Mouse (Mus musculus): Measurements from ENCODE around the gene Shisa3. TPM values are rescaled to one million over a fixed set of nuclear protein-coding genes. Genes with fewer than 3 reads are reported as not detected.

Gene Shisa3
- polyA plus RNA-seq, 1 experiment from 2014 or later, result 24.2 TPM

DNA sequence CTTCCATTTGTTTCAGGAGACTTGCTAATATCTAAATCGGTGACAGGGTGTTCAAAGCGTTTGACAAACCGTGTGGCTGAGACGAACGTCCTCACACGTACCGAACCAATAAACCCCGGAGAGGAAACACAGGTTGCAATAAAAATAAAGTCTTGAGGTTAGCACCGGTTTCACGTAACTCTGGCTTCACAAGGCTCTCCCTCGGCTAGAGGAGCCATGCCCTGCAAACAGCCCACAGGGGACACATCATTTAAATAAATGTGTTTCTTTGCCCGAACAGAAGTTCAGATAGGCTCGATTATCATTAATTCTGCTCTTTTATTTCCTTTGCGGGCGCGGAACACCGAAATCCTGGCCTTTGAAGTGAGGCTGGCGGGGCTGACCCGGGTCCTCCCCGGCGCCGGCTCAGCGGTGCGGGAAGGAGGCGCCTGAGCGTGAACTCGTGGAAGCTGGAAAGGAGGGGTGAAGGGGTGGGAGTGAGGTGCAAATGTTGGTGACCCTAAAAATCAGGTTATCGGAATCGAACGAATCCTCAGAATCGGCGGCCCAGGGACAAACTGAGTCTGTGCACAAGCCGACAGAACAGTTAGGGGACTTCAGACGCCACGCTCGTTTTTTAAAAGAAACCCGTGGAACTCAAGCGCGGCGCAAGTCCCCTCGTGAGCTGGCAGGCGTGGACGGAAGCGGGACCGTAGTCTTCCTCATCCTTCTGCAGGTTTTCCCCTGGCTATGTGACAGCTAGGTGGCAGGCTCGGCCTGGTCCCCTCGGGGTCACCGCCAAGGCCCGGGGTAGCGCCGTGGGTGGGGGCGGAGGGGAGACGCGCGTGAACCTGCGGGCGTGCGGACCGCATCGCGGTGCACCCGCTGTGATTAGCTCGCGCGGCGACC lies 522 bp upstream of the Shisa3 start:
- Histone ChIP-seq H3K36me3 (no peaks in the 10 kb centered on the region), H3K4me2 (replicated peaks) (peak overlapping the region; percentile 83), H3K9ac (replicated peaks) (peak overlapping the region; percentile 66), H3K9me3 (no peaks in the 10 kb centered on the region), H3K27ac (replicated peaks) (peak overlapping the region; percentile 60; the same call in 1 of the 2 replicates), H3K4me3 (peak overlapping the region; percentile 58), H3K27me3 (peaks cover 81% of the 10 kb centered on the region), H3K4me1 (peaks cover 23% of the 10 kb centered on the region)
- WGBS, result under 1% methylated on average over 66 of the region's 66 CpGs
- peak; percentile 63 for ATAC-seq (ENCODE audit: low FRiP score, low read depth)

DNA sequence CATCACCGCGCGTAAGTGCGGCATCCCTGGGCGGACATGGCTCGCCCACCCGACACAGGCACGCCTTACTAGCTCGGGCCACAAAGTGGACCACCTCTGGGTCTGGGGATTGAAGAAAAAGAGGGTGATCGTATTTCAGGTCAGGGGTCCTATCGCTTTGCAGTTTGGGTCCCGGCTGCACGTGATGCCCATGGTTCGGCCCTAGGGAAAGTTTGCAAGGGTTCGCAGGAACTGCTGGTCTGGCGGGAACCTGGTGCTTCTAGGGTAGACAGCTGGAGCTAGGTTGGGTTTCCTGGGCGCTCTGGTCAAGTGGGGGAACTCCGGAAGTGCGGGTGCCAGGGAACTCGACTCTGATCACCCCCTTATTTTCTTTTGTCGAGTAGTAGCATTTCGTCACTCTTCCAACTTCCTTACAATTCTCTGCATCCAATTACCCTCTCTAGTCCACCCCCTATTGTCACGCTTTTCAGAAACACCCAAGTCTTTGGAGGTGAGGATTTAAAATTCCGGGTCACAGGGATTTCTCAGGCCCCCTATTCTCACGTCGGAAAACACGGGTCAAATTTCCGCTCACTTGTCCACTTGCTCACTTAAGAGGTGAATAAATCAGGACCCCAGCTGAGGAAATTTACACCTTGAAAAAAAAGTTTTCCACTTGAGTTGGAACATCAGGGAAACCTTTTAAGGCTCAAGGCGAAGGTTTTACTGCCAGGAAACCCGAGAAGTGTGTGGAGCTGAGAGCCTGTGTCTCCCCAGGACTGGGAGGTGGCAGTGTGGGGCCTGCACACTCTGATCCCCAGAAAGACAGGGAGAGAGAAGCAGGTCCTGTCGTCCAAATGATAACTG lies 1.2 kb downstream of the Shisa3 start:
- 2% methylated on average over 31 of the region's 31 CpGs for WGBS
- H3K27me3 ChIP-seq, result peaks cover 83% of the 10 kb centered on the region
- peaks cover 23% of the 10 kb centered on the region for H3K4me1 ChIP-seq
- peak overlapping the region; percentile 58 for H3K4me3 ChIP-seq
- H3K9ac ChIP-seq (replicated peaks), result peak overlapping the region; percentile 66
- no peaks in the 10 kb centered on the region for H3K9me3 ChIP-seq
- no peaks in the 10 kb centered on the region for H3K36me3 ChIP-seq
- ATAC-seq (ENCODE audit: low FRiP score, low read depth), result no peak
- H3K4me2 ChIP-seq (replicated peaks), result peak overlapping the region; percentile 83
- H3K27ac ChIP-seq (replicated peaks), result no peak overlapping the region

GRCm38 (mm10) chr5:67609520-67609837 lies 1.8 kb downstream of the Shisa3 start:
- Histone ChIP-seq H3K4me2 (replicated peaks) (peak overlapping the region; percentile 83), H3K27ac (replicated peaks) (no peak overlapping the region), H3K27me3 (peaks cover 85% of the 10 kb centered on the region), H3K4me3 (peak overlapping the region; percentile 58), H3K9ac (replicated peaks) (no peak overlapping the region), H3K36me3 (no peaks in the 10 kb centered on the region), H3K9me3 (no peaks in the 10 kb centered on the region), H3K4me1 (peaks cover 23% of the 10 kb centered on the region)
- WGBS, result 10% methylated on average over 2 of the region's 2 CpGs
- no peak for ATAC-seq (ENCODE audit: low FRiP score, low read depth)

DNA sequence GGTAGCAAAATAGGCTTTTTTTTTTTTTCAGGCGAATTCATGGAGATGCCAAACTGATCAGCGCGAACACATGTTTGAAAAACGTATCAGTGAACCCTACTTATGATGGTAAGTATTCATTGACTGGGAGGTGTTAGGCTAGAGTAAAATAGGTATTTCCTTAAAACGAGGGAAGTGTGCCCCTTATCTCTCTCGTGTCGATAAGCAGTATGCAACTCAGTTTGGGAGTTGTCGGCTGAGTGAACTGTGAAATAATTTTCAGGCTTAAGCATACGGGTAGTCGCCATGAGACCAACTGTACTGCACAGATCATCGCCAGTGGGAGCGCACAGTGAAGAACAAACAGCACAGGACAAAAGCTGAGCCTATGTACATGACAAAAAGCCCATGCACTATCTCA lies 13.5 kb downstream of the Shisa3 start:
- no peak overlapping the region for H3K4me3 ChIP-seq
- peaks cover 9% of the 10 kb centered on the region; the same call in 1 of the 2 replicates for H3K36me3 ChIP-seq
- WGBS, result 74% methylated on average over 12 of the region's 12 CpGs
- H3K27me3 ChIP-seq, result peaks cover 66% of the 10 kb centered on the region
- H3K9ac ChIP-seq (replicated peaks), result no peak overlapping the region
- no peak for ATAC-seq (ENCODE audit: low FRiP score, low read depth)
- no peak overlapping the region for H3K27ac ChIP-seq (replicated peaks)
- H3K4me2 ChIP-seq (replicated peaks), result no peak overlapping the region
- H3K4me1 ChIP-seq, result no peaks in the 10 kb centered on the region
- no peaks in the 10 kb centered on the region for H3K9me3 ChIP-seq

DNA sequence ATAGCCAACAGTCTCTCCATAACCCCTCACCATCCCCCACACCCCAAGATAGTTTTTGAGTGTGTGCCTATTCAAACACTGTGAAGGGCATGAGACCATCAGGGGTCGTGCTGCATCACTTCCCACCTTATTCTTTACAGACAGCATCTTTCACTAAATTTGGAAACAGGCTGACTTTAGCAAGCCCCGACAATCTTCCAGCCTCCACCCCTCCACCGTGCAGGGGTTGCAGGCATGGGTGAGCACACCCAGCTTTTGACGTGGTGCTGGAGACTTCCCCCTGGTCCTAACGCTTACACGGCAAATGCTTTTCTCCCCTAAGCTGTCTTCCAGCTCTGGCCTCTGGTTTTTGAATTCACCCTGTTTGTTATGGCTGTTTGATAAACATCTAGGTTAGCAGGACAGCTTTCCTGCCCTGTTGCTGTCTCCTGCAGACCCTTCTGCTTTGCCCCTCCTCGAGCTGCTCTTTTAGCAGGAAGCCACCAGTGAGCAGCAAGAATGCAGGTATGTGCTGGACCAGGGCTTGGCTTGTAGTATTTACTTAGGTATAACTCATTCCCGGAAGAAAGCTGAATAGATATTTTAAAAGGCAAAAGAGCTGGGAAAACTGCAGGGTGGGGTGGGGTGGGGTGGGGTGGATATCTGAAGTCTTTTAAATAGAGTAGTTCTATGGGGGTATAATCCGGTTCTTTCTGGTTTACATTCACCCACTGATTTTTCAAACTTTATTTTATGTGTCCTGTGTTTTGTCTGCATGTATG lies 20.7 kb downstream of the Shisa3 start:
- ATAC-seq (ENCODE audit: low FRiP score, low read depth), result no peak
- peaks cover 63% of the 10 kb centered on the region for H3K27me3 ChIP-seq
- no peak overlapping the region for H3K4me2 ChIP-seq (replicated peaks)
- no peaks in the 10 kb centered on the region for H3K36me3 ChIP-seq
- H3K4me1 ChIP-seq, result peaks cover 8% of the 10 kb centered on the region
- no peaks in the 10 kb centered on the region for H3K9me3 ChIP-seq
- no peak overlapping the region for H3K9ac ChIP-seq (replicated peaks)
- 68% methylated on average over 9 of the region's 9 CpGs for WGBS
- no peak overlapping the region for H3K4me3 ChIP-seq
- no peak overlapping the region for H3K27ac ChIP-seq (replicated peaks)

GRCm38 (mm10) chr5:67629440-67629839 lies 21.8 kb downstream of the Shisa3 start:
- H3K4me2 ChIP-seq (replicated peaks), result no peak overlapping the region
- 78% methylated on average over 7 of the region's 7 CpGs for WGBS
- ATAC-seq (ENCODE audit: low FRiP score, low read depth), result no peak
- H3K27me3 ChIP-seq, result peaks cover 66% of the 10 kb centered on the region
- no peak overlapping the region for H3K27ac ChIP-seq (replicated peaks)
- no peaks in the 10 kb centered on the region for H3K9me3 ChIP-seq
- no peaks in the 10 kb centered on the region for H3K36me3 ChIP-seq
- no peak overlapping the region for H3K4me3 ChIP-seq
- peaks cover 18% of the 10 kb centered on the region for H3K4me1 ChIP-seq
- no peak overlapping the region for H3K9ac ChIP-seq (replicated peaks)

DNA sequence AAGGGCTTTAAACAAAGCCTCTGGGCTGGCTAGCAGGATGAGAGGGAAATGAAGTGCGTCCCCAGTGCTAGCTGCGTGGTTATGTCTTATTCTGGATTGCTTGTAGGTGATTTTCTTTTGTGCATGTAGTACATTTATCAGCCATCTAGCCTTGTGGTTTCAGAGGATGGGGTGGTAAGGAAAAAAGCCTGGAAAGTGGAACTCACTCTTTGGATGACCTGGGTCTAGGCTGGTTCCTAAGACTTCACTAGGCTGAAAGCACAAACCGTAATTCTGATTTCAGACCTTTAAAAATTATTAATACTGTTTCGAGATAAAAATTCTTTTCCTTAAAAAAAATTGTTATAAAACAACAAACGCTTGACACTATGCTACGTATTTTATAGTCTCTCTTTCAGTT lies 22.2 kb downstream of the Shisa3 start:
- Histone ChIP-seq H3K9me3 (no peaks in the 10 kb centered on the region), H3K4me3 (no peak overlapping the region), H3K4me1 (peaks cover 21% of the 10 kb centered on the region), H3K36me3 (no peaks in the 10 kb centered on the region), H3K4me2 (replicated peaks) (no peak overlapping the region), H3K27ac (replicated peaks) (no peak overlapping the region), H3K27me3 (peaks cover 64% of the 10 kb centered on the region), H3K9ac (replicated peaks) (no peak overlapping the region)
- 84% methylated on average over 6 of the region's 6 CpGs for WGBS
- no peak for ATAC-seq (ENCODE audit: low FRiP score, low read depth)

DNA sequence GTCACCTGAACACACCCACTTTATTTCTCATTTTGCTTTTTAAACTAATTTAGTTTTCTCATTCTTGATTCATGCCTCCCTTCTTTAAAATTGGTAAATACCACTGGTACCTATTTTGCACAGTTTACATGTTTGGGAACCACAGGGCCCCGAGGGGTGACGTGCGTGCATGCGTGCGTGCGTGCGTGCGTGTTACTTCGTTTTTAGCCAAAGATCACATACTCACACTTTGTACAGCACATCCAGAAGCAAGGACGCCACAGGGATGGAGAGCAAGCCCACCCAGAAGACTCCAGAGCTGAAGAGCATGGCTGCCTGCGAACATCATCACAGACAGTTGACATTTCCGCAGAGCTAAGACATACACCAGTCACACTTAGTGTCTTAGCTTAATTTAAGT lies 23.6 kb downstream of the Shisa3 start:
- Histone ChIP-seq H3K27me3 (peaks cover 61% of the 10 kb centered on the region), H3K9me3 (no peaks in the 10 kb centered on the region), H3K9ac (replicated peaks) (no peak overlapping the region), H3K4me2 (replicated peaks) (no peak overlapping the region), H3K4me3 (no peak overlapping the region), H3K4me1 (peaks cover 21% of the 10 kb centered on the region), H3K36me3 (no peaks in the 10 kb centered on the region), H3K27ac (replicated peaks) (no peak overlapping the region)
- ATAC-seq (ENCODE audit: low FRiP score, low read depth), result no peak
- 94% methylated on average over 12 of the region's 12 CpGs for WGBS

DNA sequence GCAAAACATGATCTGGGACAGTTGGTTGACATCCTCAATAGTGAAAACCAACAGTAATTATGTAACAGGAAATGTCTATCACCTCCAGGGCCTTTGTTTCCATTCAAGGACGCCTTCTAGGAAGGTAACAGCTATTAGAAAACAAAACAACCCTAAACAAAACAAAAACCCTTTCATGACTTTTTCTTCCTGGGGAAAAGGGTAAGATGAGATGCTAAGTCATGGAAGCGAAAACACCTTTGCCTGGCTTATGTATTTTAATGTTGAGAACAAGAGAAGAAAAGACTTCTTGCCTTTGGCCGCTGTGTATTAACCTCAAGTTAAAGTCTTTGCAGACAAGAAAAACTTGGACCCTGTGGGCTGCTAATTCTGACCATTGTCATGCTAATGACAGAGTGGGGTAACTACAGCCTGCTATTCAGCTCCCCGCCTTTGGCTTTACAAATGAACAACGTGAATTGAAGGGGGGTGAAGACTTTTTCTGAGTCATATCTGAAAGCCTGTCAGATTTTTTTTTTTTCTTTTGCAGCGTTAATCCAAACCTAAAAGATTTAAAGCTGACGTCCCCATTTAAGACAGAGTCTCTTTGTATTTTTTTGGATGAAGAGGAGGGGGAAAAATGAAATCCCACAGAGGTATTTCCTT lies 25.6 kb downstream of the Shisa3 start:
- ATAC-seq (ENCODE audit: low FRiP score, low read depth), result peak; percentile 81
- Histone ChIP-seq H3K9ac (replicated peaks) (no peak overlapping the region), H3K27me3 (peaks cover 65% of the 10 kb centered on the region), H3K27ac (replicated peaks) (peak overlapping the region; percentile 59), H3K9me3 (no peaks in the 10 kb centered on the region), H3K4me3 (no peak overlapping the region), H3K4me2 (replicated peaks) (peak overlapping the region; percentile 27), H3K36me3 (0 out of 2 replicates have a peak, but pooled peaks cover 4% of the 10 kb centered on the region), H3K4me1 (peaks cover 21% of the 10 kb centered on the region)
- 4% methylated on average over 7 of the region's 7 CpGs for WGBS

DNA sequence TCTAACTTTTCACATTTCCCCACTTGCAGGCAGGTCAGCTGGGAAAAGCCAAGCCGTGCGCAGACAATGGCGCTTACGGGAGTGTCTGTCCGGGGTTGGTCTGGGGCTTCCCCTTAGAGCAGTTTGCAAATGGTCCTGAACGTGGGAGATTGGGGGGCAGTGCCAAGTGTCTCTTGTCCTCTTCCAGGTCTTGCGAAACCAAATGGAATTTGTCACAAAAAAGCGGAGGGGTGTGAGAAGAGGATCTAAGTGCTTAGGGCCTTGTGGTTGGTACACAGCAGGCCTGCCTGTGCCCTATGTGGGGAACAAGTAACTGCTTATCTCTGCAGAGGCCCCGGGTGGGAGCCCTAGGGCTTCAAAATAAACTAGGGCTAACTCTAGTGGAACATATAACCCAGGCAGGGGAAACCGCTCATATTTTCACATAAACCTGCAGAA lies 26.2 kb downstream of the Shisa3 start:
- Histone ChIP-seq H3K4me3 (no peak overlapping the region), H3K27ac (replicated peaks) (peak overlapping the region; percentile 59), H3K4me2 (replicated peaks) (peak overlapping the region; percentile 27), H3K9ac (replicated peaks) (no peak overlapping the region), H3K36me3 (0 out of 2 replicates have a peak, but pooled peaks cover 4% of the 10 kb centered on the region), H3K9me3 (no peaks in the 10 kb centered on the region), H3K4me1 (peaks cover 21% of the 10 kb centered on the region), H3K27me3 (peaks cover 65% of the 10 kb centered on the region)
- ATAC-seq (ENCODE audit: low FRiP score, low read depth), result peak; percentile 83
- 5% methylated on average over 10 of the region's 10 CpGs for WGBS

DNA sequence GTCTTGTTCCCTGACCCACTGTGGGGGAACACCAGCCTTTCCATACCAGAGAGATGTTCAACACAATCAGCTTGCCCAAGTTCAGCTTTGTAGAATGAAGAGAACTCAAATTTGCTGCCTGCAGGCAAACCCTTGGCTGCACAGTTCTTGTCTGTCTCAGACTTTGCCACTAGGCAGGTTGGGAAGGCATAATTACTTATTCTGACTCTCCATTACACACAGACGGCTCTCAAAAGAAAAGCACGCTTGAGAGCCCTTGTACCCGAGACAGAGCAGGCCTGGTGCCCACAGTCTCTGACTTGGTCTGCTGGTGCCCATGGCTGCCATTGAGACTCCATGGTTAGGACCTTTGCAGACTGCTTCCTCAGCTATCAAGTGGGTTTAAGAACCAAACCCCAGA lies 26.7 kb downstream of the Shisa3 start:
- Histone ChIP-seq H3K36me3 (0 out of 2 replicates have a peak, but pooled peaks cover 4% of the 10 kb centered on the region), H3K4me3 (no peak overlapping the region), H3K27ac (replicated peaks) (peak overlapping the region; percentile 59), H3K9me3 (no peaks in the 10 kb centered on the region), H3K9ac (replicated peaks) (no peak overlapping the region), H3K27me3 (peaks cover 65% of the 10 kb centered on the region), H3K4me2 (replicated peaks) (peak overlapping the region; percentile 27; the same call in 1 of the 2 replicates), H3K4me1 (peaks cover 20% of the 10 kb centered on the region)
- WGBS, result 6% methylated on average over 3 of the region's 3 CpGs
- ATAC-seq (ENCODE audit: low FRiP score, low read depth), result peak; percentile 35

All from midbrain, embryonic 12.5 days (tissue).